Mouse (Mus musculus) heart, adult 2 months (tissue): ENCODE data around the gene Catsperd. TPM values are rescaled to one million over a fixed set of nuclear protein-coding genes. Genes with fewer than 3 reads are reported as not detected.

ENCODE experiments used
- DNase-seq, 2 experiments: peaks; one replicate each; pipeline ENCODE4 v3.0.0; 2021
- H3K27ac ChIP-seq: fragments of 200-600 bp; 2 replicates; pipeline ENCODE4 v1.8.1; 2022
- H3K27me3 ChIP-seq: fragments of 200-500 bp; 2 replicates; pipeline ENCODE4 v1.6.1; 2012; ENCODE audit warnings: mild to moderate bottlenecking, low read length, inconsistent platforms, mixed read lengths; ENCODE audit not compliant: control insufficient read depth, insufficient read depth
- H3K36me3 ChIP-seq: fragments of 200-500 bp; 2 replicates; pipeline ENCODE4 v1.6.1; 2012; ENCODE audit warnings: low read length, inconsistent platforms; ENCODE audit not compliant: control insufficient read depth, insufficient read depth
- H3K4me1 ChIP-seq: fragments of 200-500 bp; 2 replicates; pipeline ENCODE4 v1.6.1; 2011; ENCODE audit warnings: low read length; ENCODE audit not compliant: control insufficient read depth, insufficient read depth
- H3K4me3 ChIP-seq: fragments of 200-600 bp; 2 replicates; pipeline ENCODE4 v1.8.1; 2022
- H3K79me2 ChIP-seq: fragments of 200-500 bp; replicated peaks from 2 replicates; pipeline ENCODE4 v1.6.1; 2012; ENCODE audit warnings: mild to moderate bottlenecking, inconsistent platforms, low read length, moderate library complexity, mixed read lengths; ENCODE audit not compliant: control insufficient read depth, insufficient read depth
- H3K9ac ChIP-seq: fragments of 200-500 bp; 2 replicates; pipeline ENCODE4 v1.6.1; 2012; ENCODE audit warnings: low read depth, mild to moderate bottlenecking, control low read depth, inconsistent platforms, low read length, mixed read lengths
- CTCF ChIP-seq: fragments of 200-600 bp; IDR thresholded peaks from 2 replicates; pipeline ENCODE4 v1.8.1; 2022; ENCODE audit warnings: antibody characterized with exemption, mild to moderate bottlenecking, moderate library complexity
- EP300 ChIP-seq: fragments of 200-500 bp; IDR thresholded peaks from 2 replicates; pipeline ENCODE4 v1.6.1; 2011; ENCODE audit warnings: low read depth, low read length, control low read depth; ENCODE audit not compliant: insufficient read depth
- POLR2A ChIP-seq: fragments of 200-500 bp; IDR thresholded peaks from 2 replicates; pipeline ENCODE4 v1.6.1; 2011; ENCODE audit warnings: mild to moderate bottlenecking, low read depth, low read length, control low read depth; ENCODE audit not compliant: insufficient read depth
- WGBS: fragments of 180-500 bp; shearing (Covaris S2); methylation state at CpG from one replicate; pipeline ENCODE4 v1.1.7; 2018; 5-methylcytosine and 5-hydroxymethylcytosine counted together
- intact Hi-C: fragments of 180-260 bp; cut with DNase I; formaldehyde crosslinking; loops from one replicate; pipeline ENCODE4 v1.15.1; 2025
- polyA plus RNA-seq: library from polyadenylated mRNA; depleted of rRNA; stranded (reverse); fragments of >200 nt; gene quantifications from 2 replicates; pipeline ENCODE4 v1.2.3, GENCODE M21; 2012
- total RNA-seq, 2 experiments: library from RNA; stranded (reverse); gene quantifications; 2 replicates each; pipeline ENCODE4 v1.2.3; 2021

Catsperd gene
- total and polyA plus RNA-seq, 3 experiments = 0.23 TPM; not detected in 2

- no peaks in the 10 kb centered on the region for H3K36me3 ChIP-seq
- no peak overlapping the region for H3K9ac ChIP-seq
- TF ChIP-seq EP300 (no peak), POLR2A (no peak), CTCF (no peak)
- 84% methylated on average over 9 of the region's 9 CpGs for WGBS
- no peaks in the 10 kb centered on the region for H3K79me2 ChIP-seq
- peak in 1 of 2 experiments; percentile 17 for DNase-seq
- intact Hi-C loops = no loop called here
- H3K27ac ChIP-seq = no peak overlapping the region
- peaks cover 2% of the 10 kb centered on the region for H3K4me1 ChIP-seq
- H3K4me3 ChIP-seq = no peak overlapping the region
- no peaks in the 10 kb centered on the region for H3K27me3 ChIP-seq
Observed at GRCm38 (mm10) chr17:56604070-56604380, 23.9 kb upstream of the Catsperd start.

GRCm38 (mm10) chr17:56604422-56604821, 23.5 kb upstream of the Catsperd start:
- 86% methylated on average over 3 of the region's 3 CpGs for WGBS
- no peak for TF ChIP-seq EP300
- TF ChIP-seq POLR2A = no peak
- TF ChIP-seq CTCF = no peak
- Histone ChIP-seq H3K79me2 (no peaks in the 10 kb centered on the region), H3K9ac (no peak overlapping the region), H3K27ac (no peak overlapping the region), H3K4me3 (no peak overlapping the region), H3K36me3 (no peaks in the 10 kb centered on the region), H3K27me3 (no peaks in the 10 kb centered on the region), H3K4me1 (peaks cover 2% of the 10 kb centered on the region)
- intact Hi-C loops = no loop called here
- no peak for DNase-seq

GRCm38 (mm10) chr17:56605431-56605830, 22.5 kb upstream of the Catsperd start:
- no peaks in the 10 kb centered on the region for H3K27me3 ChIP-seq
- no peak overlapping the region for H3K27ac ChIP-seq
- no peaks in the 10 kb centered on the region for H3K36me3 ChIP-seq
- peaks cover 6% of the 10 kb centered on the region for H3K4me1 ChIP-seq
- 86% methylated on average over 9 of the region's 9 CpGs for WGBS
- H3K79me2 ChIP-seq = no peaks in the 10 kb centered on the region
- H3K4me3 ChIP-seq = no peak overlapping the region
- TF ChIP-seq POLR2A = no peak
- TF ChIP-seq EP300 = no peak
- TF ChIP-seq CTCF = no peak
- no peak overlapping the region for H3K9ac ChIP-seq
- intact Hi-C loops = no loop called here
- DNase-seq = peak in 1 of 2 experiments; percentile 22

- Histone ChIP-seq H3K9ac (no peak overlapping the region), H3K79me2 (no peaks in the 10 kb centered on the region), H3K36me3 (no peaks in the 10 kb centered on the region), H3K27ac (no peak overlapping the region), H3K27me3 (no peaks in the 10 kb centered on the region), H3K4me3 (no peak overlapping the region), H3K4me1 (peaks cover 6% of the 10 kb centered on the region)
- 63% methylated on average over 3 of the region's 3 CpGs for WGBS
- DNase-seq = peak in 1 of 2 experiments; percentile 14
- TF ChIP-seq EP300 = no peak
- no peak for TF ChIP-seq POLR2A
- TF ChIP-seq CTCF = no peak
- intact Hi-C loops = loop anchor here (2.0 kb wide), 1 partner anchor 21 kb away; no protein-coding TSS in a partner anchor
Observed at GRCm38 (mm10) chr17:56607521-56608062, 20.4 kb upstream of the Catsperd start.

GRCm38 (mm10) chr17:56608699-56609098, 19.2 kb upstream of the Catsperd start:
- DNase-seq = peak in 1 of 2 experiments; percentile 26
- H3K36me3 ChIP-seq = no peaks in the 10 kb centered on the region
- H3K79me2 ChIP-seq = no peaks in the 10 kb centered on the region
- intact Hi-C loops = loop anchor here (2.0 kb wide), 1 partner anchor 22 kb away; no protein-coding TSS in a partner anchor
- peaks cover 6% of the 10 kb centered on the region for H3K4me1 ChIP-seq
- TF ChIP-seq POLR2A (no peak), CTCF (no peak), EP300 (no peak)
- H3K27ac ChIP-seq = peak overlapping the region; percentile 94
- WGBS = 32% methylated on average over 5 of the region's 5 CpGs
- H3K9ac ChIP-seq = peak overlapping the region; percentile 48
- H3K27me3 ChIP-seq = no peaks in the 10 kb centered on the region
- peak overlapping the region; percentile 90 for H3K4me3 ChIP-seq

GRCm38 (mm10) chr17:56609452-56610171, 18.3 kb upstream of the Catsperd start, which contains the start of gene 2410015M20Rik:
Gene 2410015M20Rik, minus strand, starts transcription at chr17:56609771.
- H3K4me1 ChIP-seq = peaks cover 9% of the 10 kb centered on the region
- no peaks in the 10 kb centered on the region for H3K27me3 ChIP-seq
- intact Hi-C loops = loop anchor here (2.0 to 10.0 kb wide), 5 partner anchors 23 to 897 kb away; partner anchors contain the start of genes Ndufa11, Pot1b, Pspn and Sh3gl1
- peak within 1 kb of the TSS; percentile 76 for H3K9ac ChIP-seq
- H3K27ac ChIP-seq = peak within 1 kb of the TSS; percentile 94
- peak; percentile 93 to 96 for DNase-seq
- H3K79me2 ChIP-seq = no peaks in the 10 kb centered on the region
- no peaks in the 10 kb centered on the region for H3K36me3 ChIP-seq
- TF ChIP-seq CTCF (peak; percentile 77), POLR2A (peak; percentile 91), EP300 (peak; percentile 85; the same call in 1 of the 2 replicates)
- H3K4me3 ChIP-seq = peak within 1 kb of the TSS; percentile 90
- WGBS = under 1% methylated on average over 44 of the region's 44 CpGs
